Mouse (Mus musculus): ENCODE data around the gene Rps10. TPM values are rescaled to one million over a fixed set of nuclear protein-coding genes. Genes with fewer than 3 reads are reported as not detected.

Rps10 gene
- polyA plus RNA-seq, 2 experiments = 712 to 1,128 TPM

DNA sequence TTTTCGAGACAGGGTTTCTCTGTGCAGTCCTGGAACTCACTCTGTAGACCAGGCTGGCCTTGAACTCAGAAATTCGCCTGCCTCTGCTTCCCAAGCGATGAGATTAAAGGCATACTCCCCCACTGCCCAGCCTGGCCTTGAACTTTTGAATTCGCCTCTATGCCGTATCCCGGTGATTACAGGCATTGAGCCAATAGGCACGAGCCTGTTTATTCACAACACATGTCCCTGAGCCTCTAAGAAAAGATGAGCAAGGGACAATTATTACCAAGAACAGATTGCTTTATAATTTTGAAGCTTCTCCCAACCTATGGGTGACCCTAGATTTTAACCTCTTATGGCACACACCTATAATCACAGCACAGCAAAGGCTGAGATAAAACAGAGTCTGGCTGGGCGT, 8.1 kb downstream of the Rps10 start:
- Histone ChIP-seq H3K4me2 (ENCODE audit: low read depth) (no peak overlapping the region), H3K4me1 (replicated peaks; ENCODE audit: control insufficient read depth in 2 of 2, insufficient read depth in 2 of 2, low read length in 1 of 2) (peaks cover 0 to 17% of the 10 kb centered on the region in 2 experiments; a peak in 3 of 4 replicates), H3K4me3 (ENCODE audit: insufficient read depth in 1 of 2, low read depth in 2 of 2, low read length in 2 of 2) (no peak overlapping the region), H3K9ac (replicated peaks) (no peak overlapping the region), H3K27me3 (ENCODE audit: control insufficient read depth, insufficient read depth, low read length) (no peaks in the 10 kb centered on the region), H3K9me3 (ENCODE audit: control insufficient read depth, low read length) (no peaks in the 10 kb centered on the region), H3K27ac (no peak overlapping the region), H3K36me3 (replicated peaks; ENCODE audit: control insufficient read depth, insufficient read depth, low read depth) (peaks cover 37% of the 10 kb centered on the region)
- TF ChIP-seq EP300 (IDR thresholded peaks at IDR 0.05; ENCODE audit: low read depth) (no peak), CTCF (IDR thresholded peaks at IDR 0.05; ENCODE audit: low read depth) (no peak)
- WGBS (ENCODE audit: insufficient replicate concordance) = 77% methylated on average over 8 of the region's 8 CpGs
- no peak for ATAC-seq (ENCODE audit: insufficient read depth)
- no peak for DNase-seq (ENCODE audit: low read depth in 3 of 3, low spot score in 3 of 3)

- Histone ChIP-seq H3K4me1 (replicated peaks; ENCODE audit: control insufficient read depth in 2 of 2, insufficient read depth in 2 of 2, low read length in 1 of 2) (peaks cover 0 to 12% of the 10 kb centered on the region in 2 experiments; a peak in 2 of 4 replicates), H3K9me3 (ENCODE audit: control insufficient read depth, low read length) (no peaks in the 10 kb centered on the region), H3K27ac (no peak overlapping the region), H3K4me3 (ENCODE audit: insufficient read depth in 1 of 2, low read depth in 2 of 2, low read length in 2 of 2) (no peak overlapping the region), H3K36me3 (replicated peaks; ENCODE audit: control insufficient read depth, insufficient read depth, low read depth) (peaks cover 28% of the 10 kb centered on the region), H3K27me3 (ENCODE audit: control insufficient read depth, insufficient read depth, low read length) (no peaks in the 10 kb centered on the region), H3K4me2 (ENCODE audit: low read depth) (no peak overlapping the region), H3K9ac (replicated peaks) (no peak overlapping the region)
- WGBS (ENCODE audit: insufficient replicate concordance) = 27% methylated on average over 5 of the region's 5 CpGs
- DNase-seq (ENCODE audit: low read depth in 3 of 3, low spot score in 3 of 3) (no peak), ATAC-seq (ENCODE audit: insufficient read depth) (no peak)
- peak; percentile 65 for TF ChIP-seq CTCF (IDR thresholded peaks at IDR 0.05; ENCODE audit: low read depth)
- no peak for TF ChIP-seq EP300 (IDR thresholded peaks at IDR 0.05; ENCODE audit: low read depth)
These were observed 9.0 kb downstream of the Rps10 start for GRCm38 (mm10) chr17:27627451-27627850.

DNA sequence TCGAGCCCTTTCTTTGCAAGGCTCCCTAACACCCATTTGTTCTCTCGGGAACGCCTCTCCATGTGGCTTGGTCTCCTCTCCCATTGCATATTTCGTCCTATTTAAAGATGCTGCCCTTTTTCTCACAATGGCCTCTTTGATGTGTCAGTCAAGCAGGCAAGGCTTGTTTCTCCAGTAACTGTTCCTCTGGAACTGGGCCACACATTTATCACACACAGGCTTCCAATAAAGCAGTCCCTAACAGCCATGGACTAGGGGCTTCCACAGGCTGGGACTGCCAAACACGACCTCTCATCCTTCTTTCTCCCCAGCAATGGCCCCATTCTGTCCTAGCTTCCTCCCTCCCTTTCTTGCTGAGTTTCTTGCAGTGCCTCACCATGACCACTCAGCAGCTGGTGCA, 9.8 kb downstream of the Rps10 start:
- H3K9me3 ChIP-seq (ENCODE audit: control insufficient read depth, low read length) = no peaks in the 10 kb centered on the region
- H3K36me3 ChIP-seq (replicated peaks; ENCODE audit: control insufficient read depth, insufficient read depth, low read depth) = peaks cover 20% of the 10 kb centered on the region
- WGBS (ENCODE audit: insufficient replicate concordance) = 44% methylated on average over 5 of the region's 5 CpGs
- H3K4me2 ChIP-seq (ENCODE audit: low read depth) = no peak overlapping the region
- TF ChIP-seq EP300 (IDR thresholded peaks at IDR 0.05; ENCODE audit: low read depth) (no peak), CTCF (IDR thresholded peaks at IDR 0.05; ENCODE audit: low read depth) (no peak)
- H3K4me1 ChIP-seq (replicated peaks; ENCODE audit: control insufficient read depth in 2 of 2, insufficient read depth in 2 of 2, low read length in 1 of 2) = peaks cover 0 to 15% of the 10 kb centered on the region in 2 experiments; a peak in 2 of 4 replicates
- no peak overlapping the region for H3K9ac ChIP-seq (replicated peaks)
- ATAC-seq (ENCODE audit: insufficient read depth) = no peak
- no peak overlapping the region for H3K27ac ChIP-seq
- H3K4me3 ChIP-seq (ENCODE audit: insufficient read depth in 1 of 2, low read depth in 2 of 2, low read length in 2 of 2) = no peak overlapping the region
- no peak for DNase-seq (ENCODE audit: low read depth in 3 of 3, low spot score in 3 of 3)
- no peaks in the 10 kb centered on the region for H3K27me3 ChIP-seq (ENCODE audit: control insufficient read depth, insufficient read depth, low read length)

DNA sequence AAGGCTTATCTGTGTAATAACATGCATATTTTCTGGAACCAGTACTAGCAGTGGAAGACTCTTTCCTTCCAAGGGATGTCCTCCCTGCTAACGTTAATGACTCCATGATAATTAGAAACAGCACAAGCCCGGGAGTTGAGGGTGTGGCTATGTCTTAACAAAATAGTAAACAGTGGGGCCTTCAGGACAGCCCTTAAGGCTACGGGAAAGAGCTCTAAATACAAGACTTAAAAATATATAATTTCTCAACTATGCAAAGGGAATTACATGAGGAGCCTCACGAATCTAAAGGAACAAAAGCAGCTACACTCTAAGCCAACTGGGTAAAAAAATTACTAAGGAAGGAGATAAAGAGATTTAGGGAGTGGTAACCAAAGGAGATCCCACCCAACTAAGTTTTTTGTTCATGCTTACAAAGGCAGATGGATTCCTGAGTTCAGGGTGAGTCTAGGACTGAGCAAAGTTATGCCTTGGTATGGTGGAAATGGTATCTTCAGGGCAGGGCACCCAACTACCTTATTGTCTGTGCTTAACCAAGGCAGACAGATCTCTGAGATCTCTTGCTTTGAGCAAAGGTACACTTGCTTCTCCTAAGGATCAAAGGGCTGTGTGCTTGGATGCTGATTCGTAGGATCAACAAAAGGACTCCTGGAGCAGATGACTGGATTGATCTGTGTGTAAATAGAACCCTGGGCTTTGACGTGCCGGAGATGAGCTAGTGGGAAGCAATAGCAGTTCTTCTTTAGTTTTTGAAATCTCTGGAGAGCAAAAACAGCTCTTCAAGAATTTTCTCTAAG, 10.8 kb downstream of the Rps10 start:
- peaks cover 10% of the 10 kb centered on the region for H3K36me3 ChIP-seq (replicated peaks; ENCODE audit: control insufficient read depth, insufficient read depth, low read depth)
- 47% methylated on average over 7 of the region's 7 CpGs for WGBS (ENCODE audit: insufficient replicate concordance)
- no peaks in the 10 kb centered on the region for H3K9me3 ChIP-seq (ENCODE audit: control insufficient read depth, low read length)
- peaks cover 0 to 20% of the 10 kb centered on the region in 2 experiments; a peak in 2 of 4 replicates for H3K4me1 ChIP-seq (replicated peaks; ENCODE audit: control insufficient read depth in 2 of 2, insufficient read depth in 2 of 2, low read length in 1 of 2)
- TF ChIP-seq EP300 (IDR thresholded peaks at IDR 0.05; ENCODE audit: low read depth) = no peak
- no peak overlapping the region for H3K9ac ChIP-seq (replicated peaks)
- ATAC-seq (ENCODE audit: insufficient read depth) (no peak), DNase-seq (ENCODE audit: low read depth in 3 of 3, low spot score in 3 of 3) (no peak)
- H3K4me2 ChIP-seq (ENCODE audit: low read depth) = no peak overlapping the region
- H3K27ac ChIP-seq = no peak overlapping the region
- no peaks in the 10 kb centered on the region for H3K27me3 ChIP-seq (ENCODE audit: control insufficient read depth, insufficient read depth, low read length)
- no peak overlapping the region for H3K4me3 ChIP-seq (ENCODE audit: insufficient read depth in 1 of 2, low read depth in 2 of 2, low read length in 2 of 2)

All from liver, embryonic 14.5 days (tissue).